Mouse (Mus musculus) heart, embryonic 15.5 days (tissue): ENCODE results near the gene Boc. TPM values are rescaled to one million over a fixed set of nuclear protein-coding genes. Genes with fewer than 3 reads are reported as not detected.
A peak's percentile ranks its signal among the peaks of the same experiment; 100 is the strongest.

Experiments
- ATAC-seq: fragments of 200-750 bp; cut with Nextera tagmentation; replicated peaks from 2 replicates; pipeline ENCODE4 v1.8.0; 2017; ENCODE audit warnings: low read depth, moderate TSS enrichment; ENCODE audit not compliant: insufficient number of reproducible peaks, insufficient read depth, low FRiP score
- H3K27ac ChIP-seq: fragments of 300-500 bp; sonication (generic); 2 replicates; pipeline ENCODE4 v1.5.1; 2015; ENCODE audit warnings: mild to moderate bottlenecking, inconsistent platforms
- H3K27me3 ChIP-seq: fragments of 300-500 bp; sonication (generic); 2 replicates; pipeline ENCODE4 v1.6.1; 2015; ENCODE audit warnings: inconsistent platforms
- H3K36me3 ChIP-seq: fragments of 300-500 bp; sonication (generic); 2 replicates; pipeline ENCODE4 v1.6.1; 2015; ENCODE audit warnings: mild to moderate bottlenecking, inconsistent platforms
- H3K4me1 ChIP-seq: fragments of 300-500 bp; sonication (generic); replicated peaks from 2 replicates; pipeline ENCODE4 v1.6.1; 2015; ENCODE audit warnings: inconsistent platforms
- H3K4me2 ChIP-seq: fragments of 300-500 bp; sonication (generic); 2 replicates; pipeline ENCODE4 v1.6.1; 2015; ENCODE audit warnings: inconsistent platforms, mild to moderate bottlenecking, moderate library complexity
- H3K4me3 ChIP-seq: fragments of 300-500 bp; sonication (generic); 2 replicates; pipeline ENCODE4 v1.5.1; 2015; ENCODE audit warnings: mild to moderate bottlenecking, inconsistent platforms
- H3K9ac ChIP-seq: fragments of 300-500 bp; sonication (generic); 2 replicates; pipeline ENCODE4 v1.6.1; 2015; ENCODE audit warnings: mild to moderate bottlenecking, inconsistent platforms
- H3K9me3 ChIP-seq: fragments of 300-500 bp; sonication (generic); replicated peaks from 2 replicates; pipeline ENCODE4 v1.6.1; 2016; ENCODE audit warnings: inconsistent platforms
- WGBS: fragments of 180-500 bp; shearing (Covaris S2); methylation state at CpG from one replicate; pipeline ENCODE4 v1.1.7; 2015; ENCODE audit warnings: mixed read lengths; 5-methylcytosine and 5-hydroxymethylcytosine counted together
- polyA plus RNA-seq: library from polyadenylated mRNA; unstranded; fragments of >200 nt; fragmentation: Nextera tagmentation; extraction: Ambion mirVana; gene quantifications from 2 replicates; pipeline ENCODE4 v1.2.1, GENCODE M21; 2015

Boc gene
- polyA plus RNA-seq, 1 experiment from 2014 or later = 7.7 TPM

- Histone ChIP-seq H3K4me1 (no peaks in the 10 kb centered on the region), H3K36me3 (no peaks in the 10 kb centered on the region), H3K4me3 (no peak overlapping the region), H3K4me2 (peak overlapping the region; percentile 32; the same call in 1 of the 2 replicates), H3K27ac (no peak overlapping the region), H3K27me3 (no peaks in the 10 kb centered on the region), H3K9me3 (no peaks in the 10 kb centered on the region), H3K9ac (no peak overlapping the region)
- 46% methylated on average over 22 of the region's 22 CpGs for WGBS
- ATAC-seq = no peak
Measured at GRCm38 (mm10) chr16:44565328-44566210, 6.9 kb upstream of the Boc start.

- WGBS = 70% methylated on average over 8 of the region's 8 CpGs
- ATAC-seq = no peak
- Histone ChIP-seq H3K27ac (no peak overlapping the region), H3K4me2 (no peak overlapping the region), H3K4me3 (no peak overlapping the region), H3K9me3 (no peaks in the 10 kb centered on the region), H3K27me3 (0 out of 2 replicates have a peak, but pooled peaks cover 3% of the 10 kb centered on the region), H3K36me3 (no peaks in the 10 kb centered on the region), H3K9ac (no peak overlapping the region), H3K4me1 (no peaks in the 10 kb centered on the region)
Measured at GRCm38 (mm10) chr16:44564359-44564758, 5.7 kb upstream of the Boc start.

- Histone ChIP-seq H3K9ac (no peak overlapping the region), H3K4me3 (no peak overlapping the region), H3K36me3 (no peaks in the 10 kb centered on the region), H3K27ac (no peak overlapping the region), H3K9me3 (no peaks in the 10 kb centered on the region), H3K4me1 (peaks cover 3% of the 10 kb centered on the region; the same call in 1 of the 2 replicates), H3K4me2 (no peak overlapping the region), H3K27me3 (0 out of 2 replicates have a peak, but pooled peaks cover 3% of the 10 kb centered on the region)
- 74% methylated on average over 3 of the region's 3 CpGs for WGBS
- no peak for ATAC-seq
Measured at GRCm38 (mm10) chr16:44562061-44562460, 3.4 kb upstream of the Boc start.

GRCm38 (mm10) chr16:44560214-44560613 is 1.5 kb upstream of the Boc start:
- no peak overlapping the region for H3K4me2 ChIP-seq
- no peaks in the 10 kb centered on the region for H3K9me3 ChIP-seq
- H3K4me3 ChIP-seq = no peak overlapping the region
- H3K27ac ChIP-seq = no peak overlapping the region
- peaks cover 3% of the 10 kb centered on the region; the same call in 1 of the 2 replicates for H3K4me1 ChIP-seq
- H3K27me3 ChIP-seq = 0 out of 2 replicates have a peak, but pooled peaks cover 3% of the 10 kb centered on the region
- no peak for ATAC-seq
- 50% methylated on average over 1 of the region's 1 CpGs for WGBS
- H3K36me3 ChIP-seq = no peaks in the 10 kb centered on the region
- no peak overlapping the region for H3K9ac ChIP-seq

- no peak for ATAC-seq
- Histone ChIP-seq H3K4me3 (peak overlapping the region; percentile 93), H3K27ac (no peak overlapping the region), H3K9ac (peak overlapping the region; percentile 90; the same call in 1 of the 2 replicates), H3K4me2 (peak overlapping the region; percentile 94), H3K27me3 (0 out of 2 replicates have a peak, but pooled peaks cover 3% of the 10 kb centered on the region), H3K36me3 (no peaks in the 10 kb centered on the region), H3K4me1 (peaks cover 6% of the 10 kb centered on the region; the same call in 1 of the 2 replicates), H3K9me3 (no peaks in the 10 kb centered on the region)
- WGBS = 22% methylated on average over 5 of the region's 5 CpGs
Measured at GRCm38 (mm10) chr16:44559330-44559695, 616 bp upstream of the Boc start.

GRCm38 (mm10) chr16:44557661-44558470 is 831 bp downstream of the Boc start:
- Histone ChIP-seq H3K27me3 (0 out of 2 replicates have a peak, but pooled peaks cover 3% of the 10 kb centered on the region), H3K27ac (peak overlapping the region; percentile 91), H3K4me3 (peak overlapping the region; percentile 93), H3K9ac (peak overlapping the region; percentile 90), H3K4me2 (peak overlapping the region; percentile 94), H3K9me3 (no peaks in the 10 kb centered on the region), H3K36me3 (no peaks in the 10 kb centered on the region), H3K4me1 (peaks cover 6% of the 10 kb centered on the region; the same call in 1 of the 2 replicates)
- ATAC-seq = peak; percentile 80
- under 1% methylated on average over 47 of the region's 47 CpGs for WGBS

- no peak overlapping the region; the same call in 1 of the 2 replicates for H3K27ac ChIP-seq
Measured at GRCm38 (mm10) chr16:44557084-44557483, 1.6 kb downstream of the Boc start.

GRCm38 (mm10) chr16:44555791-44556709 is 2.6 kb downstream of the Boc start:
- H3K9ac ChIP-seq = no peak overlapping the region

More at GRCm38 (mm10) chr16:44557084-44557483, 1.6 kb downstream of the Boc start:
- Histone ChIP-seq H3K4me1 (peaks cover 6% of the 10 kb centered on the region; the same call in 1 of the 2 replicates), H3K36me3 (no peaks in the 10 kb centered on the region), H3K27me3 (0 out of 2 replicates have a peak, but pooled peaks cover 3% of the 10 kb centered on the region), H3K4me2 (peak overlapping the region; percentile 94), H3K9me3 (no peaks in the 10 kb centered on the region), H3K4me3 (peak overlapping the region; percentile 93), H3K9ac (0 out of 2 replicates have a peak overlapping the region, but pooled peaks have one; percentile 26)
- ATAC-seq = no peak
- 60% methylated on average over 7 of the region's 7 CpGs for WGBS

GRCm38 (mm10) chr16:44553861-44554260 is 4.8 kb downstream of the Boc start:
- no peak overlapping the region for H3K4me2 ChIP-seq
- H3K4me3 ChIP-seq = no peak overlapping the region
- no peak overlapping the region for H3K9ac ChIP-seq
- no peak overlapping the region for H3K27ac ChIP-seq
- no peak for ATAC-seq
- WGBS = 70% methylated on average over 8 of the region's 8 CpGs
- H3K4me1 ChIP-seq = peaks cover 15% of the 10 kb centered on the region
- H3K9me3 ChIP-seq = no peaks in the 10 kb centered on the region
- H3K27me3 ChIP-seq = no peaks in the 10 kb centered on the region
- H3K36me3 ChIP-seq = no peaks in the 10 kb centered on the region

More at GRCm38 (mm10) chr16:44555791-44556709, 2.6 kb downstream of the Boc start:
- Histone ChIP-seq H3K27me3 (0 out of 2 replicates have a peak, but pooled peaks cover 3% of the 10 kb centered on the region), H3K4me1 (peaks cover 7% of the 10 kb centered on the region), H3K36me3 (no peaks in the 10 kb centered on the region), H3K4me2 (peak overlapping the region; percentile 94), H3K4me3 (peak overlapping the region; percentile 93), H3K9me3 (no peaks in the 10 kb centered on the region), H3K27ac (peak overlapping the region; percentile 27; the same call in 1 of the 2 replicates)
- no peak for ATAC-seq
- 71% methylated on average over 9 of the region's 9 CpGs for WGBS

GRCm38 (mm10) chr16:44552726-44553125 is 6.0 kb downstream of the Boc start:
- no peak overlapping the region for H3K27ac ChIP-seq
- H3K9ac ChIP-seq = no peak overlapping the region
- 84% methylated on average over 5 of the region's 5 CpGs for WGBS
- H3K9me3 ChIP-seq = no peaks in the 10 kb centered on the region
- H3K36me3 ChIP-seq = no peaks in the 10 kb centered on the region
- H3K4me1 ChIP-seq = peaks cover 15% of the 10 kb centered on the region
- H3K4me2 ChIP-seq = no peak overlapping the region
- H3K4me3 ChIP-seq = no peak overlapping the region
- H3K27me3 ChIP-seq = no peaks in the 10 kb centered on the region
- no peak for ATAC-seq
